ENCODE assay signal across 13 mouse cellular contexts in the genomic region with DNA sequence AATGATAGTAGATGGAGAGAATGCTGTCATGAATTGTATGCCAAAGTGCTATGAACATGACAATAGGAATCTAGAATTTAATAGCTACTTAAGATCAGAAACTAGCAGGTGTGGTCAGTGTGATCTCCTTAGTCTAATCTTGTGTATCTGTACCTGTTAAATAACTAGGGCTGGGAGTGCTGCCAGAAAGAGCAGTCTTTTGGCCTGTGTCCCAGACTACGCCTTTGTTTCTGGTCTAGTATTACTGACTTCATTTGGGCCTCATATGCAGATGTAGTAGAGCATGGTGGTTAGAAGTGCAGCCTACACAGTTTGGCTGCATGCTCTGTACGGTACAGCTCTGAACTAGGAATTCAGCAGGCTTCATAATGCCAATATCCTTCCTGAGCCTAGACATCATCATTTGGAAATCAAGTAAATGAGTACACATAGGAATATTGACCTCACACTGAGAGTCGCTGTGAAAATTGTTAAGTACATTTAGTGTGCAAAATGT.
A peak's percentile ranks its signal among the peaks of the same experiment; 100 is the strongest.
DNase-seq lines count a peak whose midpoint lies in the region; ATAC-seq and TF ChIP-seq lines count a peak whose summit lies in the region.
"Had no signal": no experiment of that assay in that cellular context is flagged by ENCODE, and none has a peak within 500 bp of the region (broad histone marks: within the 10 kb centered on the region; RNA-seq: fewer than 3 reads in every experiment).

No protein-coding gene starts in this region.

- no peaks in the 10 kb centered on the region for H3K27me3 ChIP-seq in forebrain, embryonic 15.5 days
- H3K27me3 ChIP-seq in forebrain, embryonic 11.5 days (ENCODE audit: control insufficient read depth, insufficient read depth, low read length), result no peaks in the 10 kb centered on the region
- no peaks in the 10 kb centered on the region for H3K27me3 ChIP-seq in midbrain, postnatal 0 days (ENCODE audit: insufficient read depth, low read length)
- H3K27me3 ChIP-seq in midbrain, embryonic 16.5 days (ENCODE audit: control insufficient read depth, insufficient read depth, low read depth, low read length), result no peaks in the 10 kb centered on the region
- no peaks in the 10 kb centered on the region for H3K27me3 ChIP-seq in lung, postnatal 0 days (replicated peaks; ENCODE audit: insufficient read depth, low read length)
- H3K27me3 ChIP-seq: embryonic facial prominence, embryonic 15.5 days had no signal

- ATAC-seq in forebrain, embryonic 15.5 days (replicated peaks), result peak; percentile 58
- no peak for ATAC-seq in forebrain, embryonic 11.5 days (replicated peaks; ENCODE audit: low FRiP score)
- ATAC-seq in midbrain, postnatal 0 days (ENCODE audit: low FRiP score), result no peak
- ATAC-seq in midbrain, embryonic 16.5 days, result no peak
- ATAC-seq in lung, postnatal 0 days, result no peak
- ATAC-seq: inflammation-experienced regulatory T-cells, adult 6 months; liver, postnatal 0 days had no signal

- no peaks in the 10 kb centered on the region for H3K4me1 ChIP-seq in forebrain, embryonic 15.5 days
- H3K4me1 ChIP-seq in forebrain, embryonic 11.5 days (replicated peaks; ENCODE audit: control insufficient read depth, insufficient read depth, low read length), result no peaks in the 10 kb centered on the region
- H3K4me1 ChIP-seq in midbrain, postnatal 0 days (ENCODE audit: insufficient read depth, low read length), result no peaks in the 10 kb centered on the region
- H3K4me1 ChIP-seq in midbrain, embryonic 16.5 days (ENCODE audit: control insufficient read depth, insufficient read depth, low read length), result no peaks in the 10 kb centered on the region
- H3K4me1 ChIP-seq in lung, postnatal 0 days (ENCODE audit: insufficient read depth, low read depth, low read length), result no peaks in the 10 kb centered on the region
- H3K4me1 ChIP-seq: embryonic facial prominence, embryonic 15.5 days had no signal

- 53% methylated on average over 3 of the region's 3 CpGs for WGBS in forebrain, embryonic 15.5 days
- 87% methylated on average over 3 of the region's 3 CpGs for WGBS in forebrain, embryonic 11.5 days
- WGBS in midbrain, postnatal 0 days, result 63% methylated on average over 3 of the region's 3 CpGs
- WGBS in midbrain, embryonic 16.5 days, result 80% methylated on average over 3 of the region's 3 CpGs
- WGBS in lung, postnatal 0 days, result 73% methylated on average over 3 of the region's 3 CpGs

- TF ChIP-seq CTCF in midbrain, postnatal 0 days (IDR thresholded peaks at IDR 0.05), result no peak
- no peak for TF ChIP-seq CTCF in lung, postnatal 0 days (IDR thresholded peaks at IDR 0.05)

- H3K9me3 ChIP-seq in forebrain, embryonic 15.5 days, result no peaks in the 10 kb centered on the region
- H3K9me3 ChIP-seq in forebrain, embryonic 11.5 days (ENCODE audit: control insufficient read depth, low read length), result no peaks in the 10 kb centered on the region
- no peaks in the 10 kb centered on the region for H3K9me3 ChIP-seq in midbrain, postnatal 0 days (ENCODE audit: low read length)
- H3K9me3 ChIP-seq in midbrain, embryonic 16.5 days (replicated peaks; ENCODE audit: control insufficient read depth, low read length, poor library complexity, severe bottlenecking), result no peaks in the 10 kb centered on the region
- no peaks in the 10 kb centered on the region for H3K9me3 ChIP-seq in lung, postnatal 0 days (ENCODE audit: low read length)
- H3K9me3 ChIP-seq: embryonic facial prominence, embryonic 15.5 days had no signal

- no peak overlapping the region for H3K9ac ChIP-seq in forebrain, embryonic 15.5 days (replicated peaks)
- H3K9ac ChIP-seq in forebrain, embryonic 11.5 days (ENCODE audit: low read length), result no peak overlapping the region
- no peak overlapping the region for H3K9ac ChIP-seq in midbrain, postnatal 0 days (replicated peaks; ENCODE audit: low read length, poor library complexity, severe bottlenecking)
- no peak overlapping the region for H3K9ac ChIP-seq in midbrain, embryonic 16.5 days (ENCODE audit: low read depth, low read length)
- H3K9ac ChIP-seq in lung, postnatal 0 days (replicated peaks; ENCODE audit: low read depth), result no peak overlapping the region
- H3K9ac ChIP-seq: embryonic facial prominence, embryonic 15.5 days; liver, postnatal 0 days had no signal

- H3K36me3 ChIP-seq in forebrain, embryonic 15.5 days, result no peaks in the 10 kb centered on the region
- H3K36me3 ChIP-seq in forebrain, embryonic 11.5 days (ENCODE audit: control insufficient read depth, insufficient read depth, low read length), result no peaks in the 10 kb centered on the region
- H3K36me3 ChIP-seq in midbrain, postnatal 0 days (ENCODE audit: insufficient read depth, low read length), result no peaks in the 10 kb centered on the region
- no peaks in the 10 kb centered on the region for H3K36me3 ChIP-seq in midbrain, embryonic 16.5 days (ENCODE audit: control insufficient read depth, insufficient read depth, low read length)
- H3K36me3 ChIP-seq in lung, postnatal 0 days (ENCODE audit: insufficient read depth, low read length), result no peaks in the 10 kb centered on the region
- H3K36me3 ChIP-seq: embryonic facial prominence, embryonic 15.5 days had no signal

- no peak overlapping the region for H3K27ac ChIP-seq in forebrain, embryonic 15.5 days (replicated peaks)
- H3K27ac ChIP-seq in forebrain, embryonic 11.5 days (ENCODE audit: low read depth, low read length), result no peak overlapping the region
- H3K27ac ChIP-seq in midbrain, postnatal 0 days (ENCODE audit: low read depth, low read length), result no peak overlapping the region
- no peak overlapping the region for H3K27ac ChIP-seq in midbrain, embryonic 16.5 days (ENCODE audit: low read length)
- no peak overlapping the region for H3K27ac ChIP-seq in lung, postnatal 0 days (ENCODE audit: low read length)
- H3K27ac ChIP-seq: embryonic facial prominence, embryonic 15.5 days; heart, adult 2 months had no signal

- no peak for TF ChIP-seq EP300 in lung, postnatal 0 days (IDR thresholded peaks at IDR 0.05)

- no peak for DNase-seq in forebrain, embryonic 11.5 days (ENCODE audit: low spot score)
- DNase-seq in midbrain, postnatal 0 days (ENCODE audit: low spot score), result peak; percentile 22
- DNase-seq in cerebellum, postnatal 10 days, result peak; percentile 61 to 63
- peak; percentile 4 for DNase-seq in skeletal muscle tissue, adult 2 months (ENCODE audit: low read depth, low spot score)
- DNase-seq in frontal cortex, postnatal 10 days (ENCODE audit: low spot score in 2 of 2), result no peak
- no peak for DNase-seq in lung, postnatal 0 days (ENCODE audit: low spot score)
- DNase-seq: heart, adult 2 months; liver, postnatal 0 days; right cerebral cortex, postnatal 14 days had no signal

- H3K4me2 ChIP-seq in forebrain, embryonic 15.5 days (replicated peaks), result no peak overlapping the region
- H3K4me2 ChIP-seq in forebrain, embryonic 11.5 days (ENCODE audit: low read depth, low read length, severe bottlenecking), result no peak overlapping the region
- no peak overlapping the region for H3K4me2 ChIP-seq in midbrain, postnatal 0 days (ENCODE audit: low read depth, low read length, poor library complexity, severe bottlenecking)
- no peak overlapping the region for H3K4me2 ChIP-seq in midbrain, embryonic 16.5 days (ENCODE audit: low read length)
- H3K4me2 ChIP-seq in lung, postnatal 0 days (replicated peaks; ENCODE audit: low read depth, low read length), result no peak overlapping the region
- H3K4me2 ChIP-seq: embryonic facial prominence, embryonic 15.5 days had no signal

- H3K4me3 ChIP-seq in forebrain, embryonic 15.5 days, result no peak overlapping the region
- H3K4me3 ChIP-seq in forebrain, embryonic 11.5 days (ENCODE audit: low read depth, low read length), result no peak overlapping the region
- H3K4me3 ChIP-seq in midbrain, postnatal 0 days (ENCODE audit: low read depth, low read length), result no peak overlapping the region
- no peak overlapping the region for H3K4me3 ChIP-seq in midbrain, embryonic 16.5 days (ENCODE audit: low read depth, low read length)
- no peak overlapping the region for H3K4me3 ChIP-seq in lung, postnatal 0 days (ENCODE audit: low read depth, low read length)
- H3K4me3 ChIP-seq: embryonic facial prominence, embryonic 15.5 days; heart, adult 2 months had no signal

Comparison
In these comparisons a context has a peak if more than half of its experiments do, and no peak if none do; other contexts are left out.
1. DNase-seq: peak in midbrain, postnatal 0 days (single experiment), cerebellum, postnatal 10 days (2 of 2) and skeletal muscle tissue, adult 2 months (single experiment); none in forebrain, embryonic 11.5 days (single experiment), frontal cortex, postnatal 10 days (0 of 2) and lung, postnatal 0 days (single experiment).